Mouse (Mus musculus) common myeloid progenitor, adult 5-6 weeks (primary cell): ENCODE measurements around the gene Eif2s1. TPM values are rescaled to one million over a fixed set of nuclear protein-coding genes. Genes with fewer than 3 reads are reported as not detected.
"Not testable (repeated sequence)": the region's sequence is repeated elsewhere in the genome, so short reads cannot be mapped to it uniquely, and the experiment has no call there.

Experiments
- ATAC-seq: replicated peaks from 2 replicates; pipeline ENCODE4 v1.8.0; 2016; ENCODE audit warnings: low read depth, mild to moderate bottlenecking, moderate TSS enrichment, inconsistent platforms; ENCODE audit not compliant: poor library complexity, severe bottlenecking
- total RNA-seq: library from RNA; stranded (forward); fragments of 200-1000, 187-1606 nt; gene quantifications from 2 replicates; pipeline ENCODE4 v1.2.3, GENCODE M21; 2017

Gene Eif2s1
- total RNA-seq, 1 experiment from 2014 or later, result 123 TPM

GRCm38 (mm10) chr12:78911707-78912417 is 50.2 kb downstream of the Eif2s1 start:
- peak; percentile 39 for ATAC-seq

- no peak for ATAC-seq
Measured at GRCm38 (mm10) chr12:78914458-78914857, 52.8 kb downstream of the Eif2s1 start.

GRCm38 (mm10) chr12:78915561-78915960 is 53.9 kb downstream of the Eif2s1 start:
- ATAC-seq, result no peak

GRCm38 (mm10) chr12:78916278-78916677 is 54.7 kb downstream of the Eif2s1 start:
- no peak for ATAC-seq

GRCm38 (mm10) chr12:78918227-78919078 is 56.8 kb downstream of the Eif2s1 start:
- peak; percentile 86 for ATAC-seq

- ATAC-seq, result peak; percentile 87
Measured at GRCm38 (mm10) chr12:78919079-78919712, 57.6 kb downstream of the Eif2s1 start.

- no peak for ATAC-seq
Measured at GRCm38 (mm10) chr12:78921421-78921820, 59.8 kb downstream of the Eif2s1 start.

- ATAC-seq, result no peak
Measured at GRCm38 (mm10) chr12:78922058-78922457, 60.4 kb downstream of the Eif2s1 start.

GRCm38 (mm10) chr12:78922977-78923376 is 61.4 kb downstream of the Eif2s1 start:
- ATAC-seq, result not testable (repeated sequence)

GRCm38 (mm10) chr12:78923539-78924189 is 62.0 kb downstream of the Eif2s1 start:
- peak; percentile 65 for ATAC-seq

- no peak for ATAC-seq
Measured at GRCm38 (mm10) chr12:78927287-78927686, 65.7 kb downstream of the Eif2s1 start.

GRCm38 (mm10) chr12:78929900-78930299 is 68.3 kb downstream of the Eif2s1 start:
- no peak for ATAC-seq

GRCm38 (mm10) chr12:78936494-78936893 is 74.9 kb downstream of the Eif2s1 start:
- ATAC-seq, result no peak

Other genes with a start within 250 kb of the Eif2s1 start
- gene Fam71d, start 170.3 kb upstream of the Eif2s1 start, total RNA-seq, result 0.37 TPM in 1 of 2 replicates, not detected in the other
- 19.6 and 37.3 TPM in 2 replicates for gene Mpp5, start 112.9 kb upstream of the Eif2s1 start, total RNA-seq
- 17.8 and 32.9 TPM in 2 replicates for gene Atp6v1d, start 181 bp upstream of the Eif2s1 start, total RNA-seq
- not detected in 2 replicates for gene Plek2, start 45.1 kb downstream of the Eif2s1 start, total RNA-seq
- gene Tmem229b, start 145.8 kb downstream of the Eif2s1 start, total RNA-seq, result 74.7 and 76.7 TPM in 2 replicates
- gene Plekhh1, start 167.3 kb downstream of the Eif2s1 start, total RNA-seq, result 0.41 and 2.1 TPM in 2 replicates
- gene Pigh, start 227.8 kb downstream of the Eif2s1 start, total RNA-seq, result 23.6 and 25.6 TPM in 2 replicates